Mouse (Mus musculus) forebrain, postnatal 0 days (tissue): Measurements from ENCODE around the gene Serpina3b. TPM values are rescaled to one million over a fixed set of nuclear protein-coding genes. Genes with fewer than 3 reads are reported as not detected.
"Not testable (repeated sequence)": the region's sequence is repeated elsewhere in the genome, so short reads cannot be mapped to it uniquely, and the experiment has no call there.

Experiments used
- ATAC-seq: fragments of 200-750 bp; cut with Nextera tagmentation; 2 replicates; pipeline ENCODE4 v1.8.0; 2017; ENCODE audit warnings: mild to moderate bottlenecking, moderate library complexity
- DNase-seq: peaks from one replicate; pipeline ENCODE4 v3.0.0-alpha.2; 2015
- H3K27ac ChIP-seq: fragments of 300-500 bp; sonication (generic); 2 replicates; pipeline ENCODE4 v1.5.1; 2014; ENCODE audit warnings: low read depth, mild to moderate bottlenecking, antibody characterized with exemption, low read length, moderate library complexity, mixed read lengths
- H3K27me3 ChIP-seq: fragments of 300-500 bp; sonication (generic); 2 replicates; pipeline ENCODE4 v1.6.1; 2014; ENCODE audit warnings: mild to moderate bottlenecking, low read length, mixed read lengths; ENCODE audit not compliant: insufficient read depth
- H3K36me3 ChIP-seq: fragments of 300-500 bp; sonication (generic); 2 replicates; pipeline ENCODE4 v1.6.1; 2014; ENCODE audit warnings: mild to moderate bottlenecking, moderate library complexity; ENCODE audit not compliant: insufficient read depth
- H3K4me1 ChIP-seq: fragments of 300-500 bp; sonication (generic); 2 replicates; pipeline ENCODE4 v1.6.1; 2014; ENCODE audit warnings: antibody characterized with exemption; ENCODE audit not compliant: insufficient read depth
- H3K4me2 ChIP-seq: fragments of 300-500 bp; sonication (generic); 2 replicates; pipeline ENCODE4 v1.6.1; 2014; ENCODE audit warnings: low read depth, mild to moderate bottlenecking, moderate library complexity
- H3K4me3 ChIP-seq: fragments of 300-500 bp; sonication (generic); 2 replicates; pipeline ENCODE4 v1.5.1; 2014; ENCODE audit warnings: low read depth, low read length, mixed read lengths
- H3K9ac ChIP-seq: fragments of 300-500 bp; sonication (generic); 2 replicates; pipeline ENCODE4 v1.6.1; 2014; ENCODE audit warnings: mild to moderate bottlenecking
- H3K9me3 ChIP-seq: fragments of 300-500 bp; sonication (generic); 2 replicates; pipeline ENCODE4 v1.6.1; 2016; ENCODE audit warnings: low read length
- CTCF ChIP-seq: sonication (generic); IDR thresholded peaks from 2 replicates; pipeline ENCODE4 v1.5.1; 2016; ENCODE audit warnings: antibody characterized with exemption, control low read depth, low read depth
- WGBS: fragments of 180-500 bp; shearing (Covaris S2); extraction: QIAGEN DNeasy Blood & Tissue Kit; methylation state at CpG from one replicate; pipeline ENCODE4 v1.1.7; 2014; 5-methylcytosine and 5-hydroxymethylcytosine counted together
- polyA plus RNA-seq: library from polyadenylated mRNA; unstranded; fragments of >200 nt; fragmentation: Nextera tagmentation; extraction: Ambion mirVana; gene quantifications from 2 replicates; pipeline ENCODE4 v1.2.1, GENCODE M21; 2015
- total RNA-seq: library from RNA; depleted of rRNA; stranded (reverse); fragments of >200 nt; gene quantifications from 2 replicates; pipeline ENCODE4 v1.2.3, GENCODE M21; 2014; rRNA removed

Gene Serpina3b
- total RNA-seq = 0.08 TPM in 1 of 2 replicates, not detected in the other
- not detected in 2 replicates for polyA plus RNA-seq

DNA sequence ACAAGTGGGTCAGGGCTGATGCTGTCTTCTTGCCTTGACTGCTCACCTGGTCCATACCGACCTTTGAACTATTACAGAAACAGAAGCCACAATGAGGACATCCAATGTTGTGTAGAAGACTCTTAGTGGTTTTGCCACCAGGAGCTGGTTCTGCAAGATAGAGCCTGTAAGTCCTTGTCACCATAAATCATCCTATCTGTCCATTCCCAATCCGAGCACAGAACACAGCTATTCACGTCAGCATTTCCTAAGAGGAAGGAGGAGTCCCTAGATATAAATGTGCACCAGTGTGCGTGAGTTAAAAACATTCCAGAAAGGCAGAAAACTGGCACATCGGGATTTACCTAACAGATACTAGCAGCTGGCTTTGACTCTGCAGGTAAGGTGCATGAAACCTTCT lies at the start of gene Serpina3b:
TSS of gene Serpina3b (plus strand) at position 301 of the 400 bp plus-strand sequence.
- Histone ChIP-seq H3K27ac (no peak within 1 kb of the TSS), H3K27me3 (no peaks in the 10 kb centered on the region), H3K9ac (no peak within 1 kb of the TSS), H3K9me3 (no peaks in the 10 kb centered on the region), H3K4me1 (no peaks in the 10 kb centered on the region), H3K36me3 (no peaks in the 10 kb centered on the region), H3K4me2 (no peak within 1 kb of the TSS), H3K4me3 (no peak within 1 kb of the TSS)
- no peak for ATAC-seq
- 85% methylated on average over 5 of the region's 5 CpGs for WGBS
- no peak for DNase-seq
- no peak for TF ChIP-seq CTCF

DNA sequence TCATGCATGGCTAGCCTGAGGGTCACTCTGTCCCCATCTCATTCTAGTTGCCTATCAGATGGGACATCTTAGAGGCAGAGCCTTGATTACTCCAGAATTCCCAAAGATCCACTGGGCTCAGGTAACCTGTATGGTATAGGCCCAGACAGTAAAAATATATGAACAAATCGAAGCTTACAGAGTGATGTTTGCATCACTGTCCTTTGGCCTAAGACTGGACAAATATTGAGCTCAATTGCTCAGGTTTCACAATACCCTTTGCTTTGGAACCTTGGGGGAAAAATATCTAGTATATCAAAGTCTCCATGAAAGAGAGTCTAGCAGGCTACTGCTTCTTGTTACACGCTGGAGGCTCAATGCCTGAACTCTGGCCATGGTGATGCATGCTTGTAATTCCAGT lies 37.7 kb upstream of the Serpina3b start:
- TF ChIP-seq CTCF = no peak
- Histone ChIP-seq H3K27ac (no peak overlapping the region), H3K4me3 (no peak overlapping the region), H3K9me3 (0 out of 2 replicates have a peak, but pooled peaks cover 3% of the 10 kb centered on the region), H3K9ac (no peak overlapping the region), H3K36me3 (no peaks in the 10 kb centered on the region), H3K27me3 (no peaks in the 10 kb centered on the region), H3K4me1 (no peaks in the 10 kb centered on the region), H3K4me2 (no peak overlapping the region)
- ATAC-seq (no peak), DNase-seq (no peak)
- WGBS = 78% methylated on average over 2 of the region's 2 CpGs

GRCm38 (mm10) chr12:104091303-104091702 lies 36.5 kb upstream of the Serpina3b start:
- ATAC-seq = no peak
- no peak for TF ChIP-seq CTCF
- no peaks in the 10 kb centered on the region for H3K27me3 ChIP-seq
- H3K27ac ChIP-seq = no peak overlapping the region
- no peak overlapping the region for H3K9ac ChIP-seq
- no peak for DNase-seq
- 0 out of 2 replicates have a peak, but pooled peaks cover 3% of the 10 kb centered on the region for H3K9me3 ChIP-seq
- H3K4me3 ChIP-seq = no peak overlapping the region
- H3K4me2 ChIP-seq = no peak overlapping the region
- no peaks in the 10 kb centered on the region for H3K4me1 ChIP-seq
- WGBS = 82% methylated on average over 1 of the region's 1 CpGs
- no peaks in the 10 kb centered on the region for H3K36me3 ChIP-seq

- DNase-seq = no peak
- Histone ChIP-seq H3K9ac (no peak within 1 kb of the TSS), H3K9me3 (no peaks in the 10 kb centered on the region)
Observed at GRCm38 (mm10) chr12:104100768-104101167, 27.0 kb upstream of the Serpina3b start, which contains the start of gene Serpina5. TSS of gene Serpina5 (plus strand) at chr12:104101113.

GRCm38 (mm10) chr12:104105847-104106246 lies 21.9 kb upstream of the Serpina3b start:
- no peak for ATAC-seq
- Histone ChIP-seq H3K9ac (no peak overlapping the region), H3K27ac (no peak overlapping the region), H3K27me3 (no peaks in the 10 kb centered on the region), H3K4me3 (no peak overlapping the region), H3K4me1 (no peaks in the 10 kb centered on the region), H3K9me3 (no peaks in the 10 kb centered on the region), H3K36me3 (no peaks in the 10 kb centered on the region), H3K4me2 (no peak overlapping the region)
- no peak for DNase-seq
- no peak for TF ChIP-seq CTCF

More at GRCm38 (mm10) chr12:104100768-104101167, 27.0 kb upstream of the Serpina3b start, which contains the start of gene Serpina5:
- ATAC-seq = no peak
- Histone ChIP-seq H3K27me3 (no peaks in the 10 kb centered on the region), H3K4me1 (no peaks in the 10 kb centered on the region), H3K4me2 (no peak within 1 kb of the TSS), H3K4me3 (no peak within 1 kb of the TSS), H3K27ac (no peak within 1 kb of the TSS), H3K36me3 (no peaks in the 10 kb centered on the region)
- WGBS = 92% methylated on average over 6 of the region's 6 CpGs
- no peak for TF ChIP-seq CTCF

- DNase-seq = no peak
- H3K27ac ChIP-seq = no peak overlapping the region
- ATAC-seq = no peak
- no peaks in the 10 kb centered on the region for H3K27me3 ChIP-seq
- H3K4me3 ChIP-seq = no peak overlapping the region
- no peak overlapping the region for H3K9ac ChIP-seq
- H3K4me2 ChIP-seq = no peak overlapping the region
- no peaks in the 10 kb centered on the region for H3K4me1 ChIP-seq
- TF ChIP-seq CTCF = no peak
- H3K36me3 ChIP-seq = no peaks in the 10 kb centered on the region
- no peaks in the 10 kb centered on the region for H3K9me3 ChIP-seq
Observed at GRCm38 (mm10) chr12:104106919-104107318, 20.9 kb upstream of the Serpina3b start.

GRCm38 (mm10) chr12:104108507-104108906 lies 19.3 kb upstream of the Serpina3b start:
- no peaks in the 10 kb centered on the region for H3K9me3 ChIP-seq
- no peak for TF ChIP-seq CTCF
- 92% methylated on average over 2 of the region's 2 CpGs for WGBS
- ATAC-seq (no peak), DNase-seq (no peak)
- no peak overlapping the region for H3K9ac ChIP-seq
- H3K4me1 ChIP-seq = no peaks in the 10 kb centered on the region
- no peak overlapping the region for H3K27ac ChIP-seq
- no peaks in the 10 kb centered on the region for H3K36me3 ChIP-seq
- no peak overlapping the region for H3K4me3 ChIP-seq
- no peaks in the 10 kb centered on the region for H3K27me3 ChIP-seq
- H3K4me2 ChIP-seq = no peak overlapping the region

GRCm38 (mm10) chr12:104112333-104112732 lies 15.5 kb upstream of the Serpina3b start, which contains the start of gene Serpina3a:
TSS of gene Serpina3a (plus strand) at chr12:104112724.
- H3K4me3 ChIP-seq, DNase-seq, H3K27me3 ChIP-seq, H3K9me3 ChIP-seq, H3K4me1 ChIP-seq, H3K36me3 ChIP-seq, H3K9ac ChIP-seq, ATAC-seq, H3K27ac ChIP-seq, H3K4me2 ChIP-seq: not testable (repeated sequence)
- WGBS = 91% methylated on average over 11 of the region's 11 CpGs
